Mouse (Mus musculus) lung, embryonic 15.5 days (tissue): Measurements from ENCODE around the gene Gm45337. TPM values are rescaled to one million over a fixed set of nuclear protein-coding genes. Genes with fewer than 3 reads are reported as not detected.

Experiments used
- ATAC-seq: fragments of 200-750 bp; cut with Nextera tagmentation; 2 replicates; pipeline ENCODE4 v1.8.0; 2017; ENCODE audit warnings: moderate number of reproducible peaks, borderline replicate concordance; ENCODE audit not compliant: low FRiP score, low TSS enrichment; ENCODE audit errors: extremely low read depth
- H3K27ac ChIP-seq: fragments of 300-500 bp; sonication (generic); 2 replicates; pipeline ENCODE4 v1.5.1; 2015; ENCODE audit warnings: moderate library complexity, mild to moderate bottlenecking, inconsistent platforms
- H3K27me3 ChIP-seq: fragments of 300-500 bp; sonication (generic); 2 replicates; pipeline ENCODE4 v1.6.1; 2015; ENCODE audit warnings: inconsistent platforms
- H3K36me3 ChIP-seq: fragments of 300-500 bp; sonication (generic); 2 replicates; pipeline ENCODE4 v1.6.1; 2015; ENCODE audit warnings: inconsistent platforms
- H3K4me1 ChIP-seq: fragments of 300-500 bp; sonication (generic); 2 replicates; pipeline ENCODE4 v1.6.1; 2015; ENCODE audit warnings: inconsistent platforms
- H3K4me2 ChIP-seq: fragments of 300-500 bp; sonication (generic); 2 replicates; pipeline ENCODE4 v1.6.1; 2015; ENCODE audit warnings: inconsistent platforms, mild to moderate bottlenecking, moderate library complexity
- H3K4me3 ChIP-seq: fragments of 300-500 bp; sonication (generic); 2 replicates; pipeline ENCODE4 v1.5.1; 2015; ENCODE audit warnings: mild to moderate bottlenecking, inconsistent platforms
- H3K9ac ChIP-seq: fragments of 300-500 bp; sonication (generic); 2 replicates; pipeline ENCODE4 v1.6.1; 2015; ENCODE audit warnings: inconsistent platforms
- H3K9me3 ChIP-seq: fragments of 300-500 bp; sonication (generic); 2 replicates; pipeline ENCODE4 v1.6.1; 2016; ENCODE audit warnings: inconsistent platforms
- WGBS: fragments of 180-500 bp; shearing (Covaris S2); methylation state at CpG from one replicate; pipeline ENCODE4 v1.1.7; 2015; 5-methylcytosine and 5-hydroxymethylcytosine counted together
- polyA plus RNA-seq: library from polyadenylated mRNA; unstranded; fragments of >200 nt; fragmentation: Nextera tagmentation; extraction: Ambion mirVana; gene quantifications from 2 replicates; pipeline ENCODE4 v1.2.1, GENCODE M21; 2015

Gm45337 gene
- polyA plus RNA-seq, 1 experiment from 2014 or later, result not detected

- peak; percentile 83 for ATAC-seq
- no peaks in the 10 kb centered on the region for H3K9me3 ChIP-seq
- peaks cover 63% of the 10 kb centered on the region for H3K27me3 ChIP-seq
- peaks cover 18% of the 10 kb centered on the region for H3K4me1 ChIP-seq
- H3K4me2 ChIP-seq, result peak within 1 kb of the TSS; percentile 98
- H3K4me3 ChIP-seq, result peak within 1 kb of the TSS; percentile 68
- H3K36me3 ChIP-seq, result no peaks in the 10 kb centered on the region
- under 1% methylated on average over 49 of the region's 63 CpGs for WGBS
- peak within 1 kb of the TSS; percentile 63 for H3K9ac ChIP-seq
- 0 out of 2 replicates have a peak within 1 kb of the TSS, but pooled peaks have one; percentile 19 for H3K27ac ChIP-seq
Measured at GRCm38 (mm10) chr7:142095183-142095931, 49.0 kb downstream of the Gm45337 start, which contains the start of gene Dusp8. Gene Dusp8, minus strand, starts transcription at chr7:142095843.

DNA sequence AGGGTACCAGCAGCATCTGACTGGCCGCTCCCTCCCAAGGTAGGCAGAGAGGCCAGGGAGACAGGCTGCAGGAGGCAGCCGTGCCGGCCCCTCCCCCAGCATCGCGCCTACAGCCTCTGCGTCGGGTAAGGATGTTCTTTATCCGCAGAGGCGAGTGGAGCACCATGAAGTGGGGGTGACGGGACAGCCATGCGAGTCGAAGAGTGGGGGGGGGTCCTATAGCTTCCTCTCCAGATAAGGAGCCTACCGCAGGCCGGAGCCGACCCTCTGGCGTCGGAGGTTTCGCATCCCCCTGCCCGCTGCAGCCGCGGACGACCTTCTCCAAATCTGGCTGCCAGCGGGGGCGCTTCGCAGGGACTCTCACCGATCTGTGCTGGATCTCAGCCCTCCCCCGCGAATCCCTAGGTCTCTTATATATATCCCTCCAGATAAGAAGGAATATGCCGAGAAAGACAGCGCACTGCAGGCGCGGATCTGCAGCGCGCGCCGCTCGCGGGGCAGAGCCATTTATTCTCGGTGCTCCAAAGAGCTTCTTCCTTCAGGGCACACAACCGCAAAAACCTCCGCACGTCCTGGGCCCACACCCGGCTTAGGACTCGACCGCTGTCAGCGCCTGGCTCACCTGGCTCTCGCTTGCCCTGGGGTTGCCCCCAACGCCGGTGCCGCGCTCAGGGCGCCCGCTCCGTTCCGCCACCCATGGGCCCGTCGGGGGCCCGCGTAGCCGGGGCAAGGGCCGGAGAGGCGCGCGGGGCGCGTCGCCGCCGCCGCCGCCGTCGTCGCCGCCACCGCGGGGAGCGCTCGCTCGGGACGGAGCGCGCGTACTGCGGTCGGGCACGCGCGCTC, 49.9 kb downstream of the Gm45337 start:
- Histone ChIP-seq H3K4me3 (peak overlapping the region; percentile 68), H3K4me1 (peaks cover 19% of the 10 kb centered on the region), H3K9me3 (no peaks in the 10 kb centered on the region), H3K27ac (0 out of 2 replicates have a peak overlapping the region, but pooled peaks have one; percentile 19), H3K4me2 (peak overlapping the region; percentile 98), H3K9ac (peak overlapping the region; percentile 63), H3K27me3 (peaks cover 68% of the 10 kb centered on the region), H3K36me3 (no peaks in the 10 kb centered on the region)
- WGBS, result 1% methylated on average over 74 of the region's 89 CpGs
- peak; percentile 58; the same call in 1 of the 2 replicates for ATAC-seq

DNA sequence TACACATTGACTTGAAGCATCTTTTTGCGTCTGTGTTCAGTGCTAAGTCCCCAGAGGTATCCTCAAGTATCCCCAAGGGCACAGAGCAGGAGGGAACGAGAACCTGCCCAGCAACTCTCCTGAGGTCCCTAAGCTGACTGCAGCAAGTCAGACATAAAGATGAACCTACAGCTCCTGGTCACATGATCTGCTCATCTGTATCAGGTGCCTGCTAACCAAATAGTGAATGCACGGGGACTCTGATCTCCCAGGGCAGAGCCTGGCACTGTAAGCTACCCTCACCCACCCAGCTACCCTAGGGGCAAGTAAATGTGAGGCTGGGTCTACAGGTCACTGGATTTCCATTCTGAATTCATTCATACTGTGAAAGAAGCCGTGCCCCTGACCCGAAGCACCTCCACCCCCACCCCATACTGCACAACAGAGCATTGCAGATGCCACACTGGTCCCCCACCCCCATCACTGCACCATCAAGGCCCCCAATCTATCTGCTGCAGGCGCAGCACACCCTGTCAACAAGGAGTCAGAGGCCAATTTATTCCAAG, 50.6 kb downstream of the Gm45337 start:
- peak overlapping the region; percentile 68 for H3K4me3 ChIP-seq
- H3K36me3 ChIP-seq, result no peaks in the 10 kb centered on the region
- no peaks in the 10 kb centered on the region for H3K9me3 ChIP-seq
- ATAC-seq, result no peak
- H3K27me3 ChIP-seq, result peaks cover 72% of the 10 kb centered on the region
- H3K9ac ChIP-seq, result no peak overlapping the region
- WGBS, result 24% methylated on average over 6 of the region's 6 CpGs
- peak overlapping the region; percentile 98 for H3K4me2 ChIP-seq
- peaks cover 26% of the 10 kb centered on the region for H3K4me1 ChIP-seq
- H3K27ac ChIP-seq, result no peak overlapping the region

Other genes with a start within 250 kb of the Gm45337 start
- gene Tollip, start 226.1 kb downstream of the Gm45337 start, polyA plus RNA-seq, result 46.5 and 50.7 TPM in 2 replicates
- 0.48 and 0.69 TPM in 2 replicates for gene Brsk2, start 194.9 kb downstream of the Gm45337 start, polyA plus RNA-seq
- 74.7 and 80.1 TPM in 2 replicates for gene Mob2, start 83.5 kb downstream of the Gm45337 start, polyA plus RNA-seq
- 2.5 and 2.7 TPM in 2 replicates for gene Dusp8, start 48.8 kb downstream of the Gm45337 start, polyA plus RNA-seq
- not detected in 2 replicates for gene Gm45618, start 23.9 kb downstream of the Gm45337 start, polyA plus RNA-seq
- not detected in 2 replicates for gene Gm39115, start 8.6 kb downstream of the Gm45337 start, polyA plus RNA-seq
- gene Gm29735, start 12.5 kb upstream of the Gm45337 start, polyA plus RNA-seq, result not detected in 2 replicates
- gene Gm4553, start 21.1 kb upstream of the Gm45337 start, polyA plus RNA-seq, result not detected in 2 replicates
- gene Krtap5-2, start 31.4 kb upstream of the Gm45337 start, polyA plus RNA-seq, result not detected in 2 replicates
- gene Gm10153, start 45.8 kb upstream of the Gm45337 start, polyA plus RNA-seq, result not detected in 2 replicates
- gene Krtap5-3, start 56.8 kb upstream of the Gm45337 start, polyA plus RNA-seq, result not detected in 2 replicates
- not detected in 2 replicates for gene Gm7579, start 67.3 kb upstream of the Gm45337 start, polyA plus RNA-seq
- not detected in 2 replicates for gene Krtap5-5, start 85.4 kb upstream of the Gm45337 start, polyA plus RNA-seq
- gene Gm40460, start 96.5 kb upstream of the Gm45337 start, polyA plus RNA-seq, result not detected in 2 replicates
- gene Gm2431, start 113.7 kb upstream of the Gm45337 start, polyA plus RNA-seq, result not detected in 2 replicates
- gene Gm4559, start 129.8 kb upstream of the Gm45337 start, polyA plus RNA-seq, result not detected in 2 replicates
- not detected in 2 replicates for gene Krtap5-1, start 152.5 kb upstream of the Gm45337 start, polyA plus RNA-seq
- not detected in 2 replicates for gene Krtap5-4, start 158.9 kb upstream of the Gm45337 start, polyA plus RNA-seq
- gene Ifitm10, start 229.1 kb upstream of the Gm45337 start, polyA plus RNA-seq, result 5.4 and 5.7 TPM in 2 replicates
- 0.39 and 0.72 TPM in 2 replicates for gene Gm49369, start 238.1 kb upstream of the Gm45337 start, polyA plus RNA-seq
- 272 and 299 TPM in 2 replicates for gene Ctsd, start 243.4 kb upstream of the Gm45337 start, polyA plus RNA-seq